Comparison of ENCODE assay signal across 4 mouse cellular contexts in the genomic region with DNA sequence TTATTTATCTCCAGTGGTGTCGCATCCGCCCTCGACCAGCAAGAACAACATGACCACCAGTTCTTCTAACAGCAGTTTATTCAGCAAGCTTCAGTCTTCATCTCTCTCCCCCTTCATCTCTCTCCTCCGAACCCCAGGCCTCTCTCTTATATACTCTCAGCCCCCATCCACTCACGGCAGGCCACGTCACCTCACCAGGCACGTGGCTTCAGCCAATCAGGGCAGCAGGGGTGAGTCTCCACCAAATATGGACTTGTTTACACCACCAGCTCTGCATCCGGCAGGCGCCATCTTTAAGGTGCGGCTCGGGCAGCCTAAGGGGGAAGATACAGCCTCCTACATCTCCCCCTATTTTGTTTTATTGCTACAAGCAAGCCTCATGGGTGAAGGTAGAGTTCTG. TPM values are rescaled to one million over a fixed set of nuclear protein-coding genes. Genes with fewer than 3 reads are reported as not detected.
"Had no signal": no experiment of that assay in that cellular context is flagged by ENCODE, and none has a peak within 500 bp of the region (broad histone marks: within the 10 kb centered on the region; RNA-seq: fewer than 3 reads in every experiment).

No protein-coding gene starts in this region.

RNA-seq across cellular contexts. Expression of gene 1700018G05Rik, which starts 22.0 kb away (rescaled TPM):
- total RNA-seq: megakaryocyte progenitor cell, adult 5-6 weeks; midbrain, postnatal 0 days; monocyte, adult 5-6 weeks; neutrophil, adult 5-6 weeks had no signal

RNA-seq across cellular contexts. Expression of gene 1700011M02Rik, which starts 41.4 kb away (rescaled TPM):
- total RNA-seq: megakaryocyte progenitor cell, adult 5-6 weeks; midbrain, postnatal 0 days; monocyte, adult 5-6 weeks; neutrophil, adult 5-6 weeks had no signal

RNA-seq across cellular contexts. Expression of gene Dmrtc1a, which starts 41.6 kb away (rescaled TPM):
- total RNA-seq: monocyte, adult 5-6 weeks; neutrophil, adult 5-6 weeks had no signal
